15 mouse cellular contexts compared by ENCODE assay signal in genomic region chr12:109402943-109403342, GRCm38 (mm10). TPM values are rescaled to one million over a fixed set of nuclear protein-coding genes. Genes with fewer than 3 reads are reported as not detected.
DNase-seq lines count a peak whose midpoint lies in the region; ATAC-seq and TF ChIP-seq lines count a peak whose summit lies in the region.
"Had no signal": no experiment of that assay in that cellular context is flagged by ENCODE, and none has a peak within 500 bp of the region (broad histone marks: within the 10 kb centered on the region; RNA-seq: fewer than 3 reads in every experiment).

No protein-coding gene starts in this region.

- no peak for TF ChIP-seq POLR2A in heart, adult 2 months (IDR thresholded peaks at IDR 0.05; ENCODE audit: insufficient read depth, low read depth, low read length)

- no peaks in the 10 kb centered on the region for H3K36me3 ChIP-seq in heart, embryonic 14.5 days (ENCODE audit: control insufficient read depth, insufficient read depth, low read length)
- H3K36me3 ChIP-seq in heart, adult 2 months (ENCODE audit: control insufficient read depth, insufficient read depth, low read length): no peaks in the 10 kb centered on the region
- H3K36me3 ChIP-seq in lung, embryonic 15.5 days: no peaks in the 10 kb centered on the region
- H3K36me3 ChIP-seq in hindbrain, embryonic 14.5 days (replicated peaks; ENCODE audit: control insufficient read depth, insufficient read depth): no peaks in the 10 kb centered on the region
- no peaks in the 10 kb centered on the region for H3K36me3 ChIP-seq in liver, postnatal 0 days (replicated peaks; ENCODE audit: insufficient read depth, low read length)

- H3K79me2 ChIP-seq in heart, adult 2 months (replicated peaks; ENCODE audit: control insufficient read depth, insufficient read depth, low read length): no peaks in the 10 kb centered on the region

- no peak for ATAC-seq in heart, embryonic 14.5 days (ENCODE audit: insufficient number of reproducible peaks, insufficient read depth, low FRiP score, low read depth)
- ATAC-seq in lung, embryonic 15.5 days (ENCODE audit: borderline replicate concordance, extremely low read depth, low FRiP score, low TSS enrichment): no peak
- ATAC-seq in hindbrain, embryonic 14.5 days (ENCODE audit: low FRiP score): no peak
- ATAC-seq in liver, postnatal 0 days: no peak

- TF ChIP-seq CTCF in heart, adult 2 months (IDR thresholded peaks at IDR 0.05): no peak
- TF ChIP-seq CTCF in liver, postnatal 0 days (IDR thresholded peaks at IDR 0.05; ENCODE audit: low read depth): no peak

- intact Hi-C loops in heart, adult 2 months (cut with DNase I): no loop called here

- H3K27me3 ChIP-seq in heart, embryonic 14.5 days (ENCODE audit: control insufficient read depth, insufficient read depth, low read length): no peaks in the 10 kb centered on the region
- no peaks in the 10 kb centered on the region for H3K27me3 ChIP-seq in heart, adult 2 months (ENCODE audit: control insufficient read depth, insufficient read depth, low read length)
- H3K27me3 ChIP-seq in lung, embryonic 15.5 days: no peaks in the 10 kb centered on the region
- no peaks in the 10 kb centered on the region for H3K27me3 ChIP-seq in hindbrain, embryonic 14.5 days (ENCODE audit: control insufficient read depth, insufficient read depth, low read length)
- H3K27me3 ChIP-seq in liver, postnatal 0 days (ENCODE audit: insufficient read depth, low read length): no peaks in the 10 kb centered on the region

- H3K9ac ChIP-seq in heart, embryonic 14.5 days (ENCODE audit: low read length): no peak overlapping the region
- H3K9ac ChIP-seq in heart, adult 2 months (ENCODE audit: low read depth, low read length): no peak overlapping the region
- no peak overlapping the region for H3K9ac ChIP-seq in lung, embryonic 15.5 days
- no peak overlapping the region for H3K9ac ChIP-seq in hindbrain, embryonic 14.5 days
- no peak overlapping the region for H3K9ac ChIP-seq in liver, postnatal 0 days (replicated peaks)

- H3K27ac ChIP-seq in heart, embryonic 14.5 days (replicated peaks in 1 of 2; ENCODE audit: control insufficient read depth in 1 of 2, insufficient read depth in 1 of 2, low read depth in 2 of 2, low read length in 2 of 2): peak overlapping the region; percentile 75 to 84
- no peak overlapping the region for H3K27ac ChIP-seq in heart, adult 2 months
- peak overlapping the region; percentile 81 for H3K27ac ChIP-seq in lung, embryonic 15.5 days
- H3K27ac ChIP-seq in hindbrain, embryonic 14.5 days: 0 out of 2 replicates have a peak overlapping the region, but pooled peaks have one; percentile 18
- H3K27ac ChIP-seq in liver, postnatal 0 days (ENCODE audit: low read depth): 0 out of 2 replicates have a peak overlapping the region, but pooled peaks have one; percentile 11
- H3K27ac ChIP-seq: macrophage had no signal

- no peak for TF ChIP-seq EP300 in heart, adult 2 months (IDR thresholded peaks at IDR 0.05; ENCODE audit: insufficient read depth, low read depth, low read length)
- TF ChIP-seq EP300 in liver, postnatal 0 days (IDR thresholded peaks at IDR 0.05; ENCODE audit: low read depth): no peak

- DNase-seq in heart, adult 2 months: no peak
- no peak for DNase-seq in lung, postnatal 25 days (ENCODE audit: low spot score)
- DNase-seq in hindbrain, embryonic 14.5 days (ENCODE audit: low spot score): no peak
- DNase-seq in liver, postnatal 0 days: no peak
- DNase-seq in urinary bladder, postnatal 10 days (ENCODE audit: low spot score): no peak
- DNase-seq in urinary bladder, postnatal 14 days (ENCODE audit: low spot score): no peak
- DNase-seq: adrenal gland, postnatal 36 days; kidney, postnatal 10 days; thymus, postnatal 36 days had no signal

- H3K4me2 ChIP-seq in heart, embryonic 14.5 days (ENCODE audit: low read length): no peak overlapping the region
- no peak overlapping the region for H3K4me2 ChIP-seq in lung, embryonic 15.5 days
- no peak overlapping the region for H3K4me2 ChIP-seq in hindbrain, embryonic 14.5 days (replicated peaks)
- H3K4me2 ChIP-seq in liver, postnatal 0 days (ENCODE audit: low read depth, low read length): no peak overlapping the region

- H3K4me1 ChIP-seq in heart, embryonic 14.5 days (ENCODE audit: control insufficient read depth in 2 of 2, insufficient read depth in 2 of 2, low read length in 2 of 2): peaks cover 39 to 41% of the 10 kb centered on the region in 2 experiments
- H3K4me1 ChIP-seq in heart, adult 2 months (ENCODE audit: control insufficient read depth, insufficient read depth, low read length): no peaks in the 10 kb centered on the region
- peaks cover 51% of the 10 kb centered on the region for H3K4me1 ChIP-seq in lung, embryonic 15.5 days
- H3K4me1 ChIP-seq in hindbrain, embryonic 14.5 days (replicated peaks; ENCODE audit: control insufficient read depth, insufficient read depth, low read length): peaks cover 18% of the 10 kb centered on the region
- H3K4me1 ChIP-seq in liver, postnatal 0 days (ENCODE audit: insufficient read depth): peaks cover 5% of the 10 kb centered on the region; the same call in 1 of the 2 replicates

- no peak overlapping the region for H3K4me3 ChIP-seq in heart, embryonic 14.5 days (ENCODE audit: control insufficient read depth in 1 of 2, insufficient read depth in 1 of 2, low read depth in 1 of 2, low read length in 2 of 2)
- H3K4me3 ChIP-seq in heart, adult 2 months: no peak overlapping the region
- no peak overlapping the region for H3K4me3 ChIP-seq in lung, embryonic 15.5 days
- H3K4me3 ChIP-seq in hindbrain, embryonic 14.5 days (replicated peaks; ENCODE audit: low read length): no peak overlapping the region
- H3K4me3 ChIP-seq in liver, postnatal 0 days (ENCODE audit: low read depth, low read length): no peak overlapping the region

- H3K9me3 ChIP-seq in heart, embryonic 14.5 days (ENCODE audit: control insufficient read depth, low read length): no peaks in the 10 kb centered on the region
- H3K9me3 ChIP-seq in lung, embryonic 15.5 days: no peaks in the 10 kb centered on the region
- no peaks in the 10 kb centered on the region for H3K9me3 ChIP-seq in hindbrain, embryonic 14.5 days (ENCODE audit: control insufficient read depth, low read length)
- H3K9me3 ChIP-seq in liver, postnatal 0 days (ENCODE audit: low read length): no peaks in the 10 kb centered on the region

- WGBS in heart, embryonic 14.5 days: 60% methylated on average over 5 of the region's 5 CpGs
- WGBS in heart, adult 2 months: 41% methylated on average over 5 of the region's 5 CpGs
- WGBS in lung, embryonic 15.5 days: 34% methylated on average over 5 of the region's 5 CpGs
- WGBS in hindbrain, embryonic 14.5 days: 66% methylated on average over 5 of the region's 5 CpGs
- 63% methylated on average over 5 of the region's 5 CpGs for WGBS in liver, postnatal 0 days (ENCODE audit: insufficient replicate concordance)

RNA-seq across cellular contexts. Expression of gene Dlk1, which starts 49.7 kb away (rescaled TPM):
- 64.2 and 84.4 TPM in 2 replicates for polyA plus RNA-seq in heart, embryonic 14.5 days (2014; fragmentation: Nextera tagmentation; extraction: Ambion mirVana)
- total RNA-seq in heart, adult 2 months (2021): under 1 TPM in 1 of 2 experiments, not detected in 1; 0.23 TPM
- polyA plus RNA-seq in heart, adult 2 months (2012; rRNA removed): 0.90 and 1.3 TPM in 2 replicates
- polyA plus RNA-seq in lung, embryonic 15.5 days (2015; fragmentation: Nextera tagmentation; extraction: Ambion mirVana): 525 and 559 TPM in 2 replicates
- 62.6 and 73.4 TPM in 2 replicates for polyA plus RNA-seq in hindbrain, embryonic 14.5 days (2014; fragmentation: Nextera tagmentation; extraction: Ambion mirVana)
- 50.7 and 52.1 TPM in 2 replicates for polyA plus RNA-seq in liver, postnatal 0 days (2015; fragmentation: Nextera tagmentation; extraction: Ambion mirVana)
- total RNA-seq: common myeloid progenitor, adult 5-6 weeks; MEL; neutrophil, adult 5-6 weeks had no signal
- polyA plus RNA-seq: macrophage had no signal

Comparison
In these comparisons a context has a peak if more than half of its experiments do, and no peak if none do; other contexts are left out.
1. RNA of gene Dlk1, which starts 49.7 kb away (polyA plus RNA-seq): 525 to 559 TPM in lung, embryonic 15.5 days, 64.2 to 84.4 TPM in heart, embryonic 14.5 days, 62.6 to 73.4 TPM in hindbrain, embryonic 14.5 days and 50.7 to 52.1 TPM in liver, postnatal 0 days; 0.90 to 1.3 TPM in heart, adult 2 months; every median in the first group is over 10 times any median in the second.